Mouse (Mus musculus): ENCODE data around the gene Gm17364.
"Not testable (repeated sequence)": the region's sequence is repeated elsewhere in the genome, so short reads cannot be mapped to it uniquely, and the experiment has no call there.

The Gm17364 gene

GRCm38 (mm10) chr13:41251667-41252066, 22.1 kb downstream of the Gm17364 start:
- no peak for DNase-seq (ENCODE audit: low spot score)

- not testable (repeated sequence) for DNase-seq (ENCODE audit: low spot score)
Observed at GRCm38 (mm10) chr13:41251232-41251631, 22.5 kb downstream of the Gm17364 start.

GRCm38 (mm10) chr13:41250318-41250981, 23.3 kb downstream of the Gm17364 start:
- no peak for DNase-seq (ENCODE audit: low spot score)

GRCm38 (mm10) chr13:41249538-41250317, 24.0 kb downstream of the Gm17364 start, which contains the start of gene Smim13:
Gene Smim13 (plus strand): TSS chr13:41249844.
- peak; percentile 69 for DNase-seq (ENCODE audit: low spot score)

GRCm38 (mm10) chr13:41248751-41249520, 24.8 kb downstream of the Gm17364 start:
- no peak for DNase-seq (ENCODE audit: low spot score)

GRCm38 (mm10) chr13:41244306-41244830, 29.4 kb downstream of the Gm17364 start:
- DNase-seq (ENCODE audit: low spot score) = no peak

- no peak for DNase-seq (ENCODE audit: low spot score)
Observed at GRCm38 (mm10) chr13:41241557-41241956, 32.2 kb downstream of the Gm17364 start.

GRCm38 (mm10) chr13:41238805-41239130, 35.0 kb downstream of the Gm17364 start:
- DNase-seq (ENCODE audit: low spot score) = no peak

- DNase-seq (ENCODE audit: low spot score) = no peak
Observed at GRCm38 (mm10) chr13:41238035-41238804, 35.6 kb downstream of the Gm17364 start.

- no peak for DNase-seq (ENCODE audit: low spot score)
Observed at GRCm38 (mm10) chr13:41235845-41236741, 37.7 kb downstream of the Gm17364 start.

- DNase-seq (ENCODE audit: low spot score) = no peak
Observed at GRCm38 (mm10) chr13:41235181-41235580, 38.6 kb downstream of the Gm17364 start.

- DNase-seq (ENCODE audit: low spot score) = no peak
Observed at GRCm38 (mm10) chr13:41233241-41233640, 40.5 kb downstream of the Gm17364 start.

- DNase-seq (ENCODE audit: low spot score) = no peak
Observed at GRCm38 (mm10) chr13:41232209-41232608, 41.6 kb downstream of the Gm17364 start.

GRCm38 (mm10) chr13:41231389-41231983, 42.3 kb downstream of the Gm17364 start:
- no peak for DNase-seq (ENCODE audit: low spot score)

GRCm38 (mm10) chr13:41230256-41230655, 43.5 kb downstream of the Gm17364 start:
- DNase-seq (ENCODE audit: low spot score) = no peak

- DNase-seq (ENCODE audit: low spot score) = no peak
Observed at GRCm38 (mm10) chr13:41228060-41228459, 45.7 kb downstream of the Gm17364 start.

GRCm38 (mm10) chr13:41226513-41226912, 47.3 kb downstream of the Gm17364 start:
- DNase-seq (ENCODE audit: low spot score) = no peak
